Mouse (Mus musculus): Measurements from ENCODE around the gene Cbl.

Gene Cbl

DNA sequence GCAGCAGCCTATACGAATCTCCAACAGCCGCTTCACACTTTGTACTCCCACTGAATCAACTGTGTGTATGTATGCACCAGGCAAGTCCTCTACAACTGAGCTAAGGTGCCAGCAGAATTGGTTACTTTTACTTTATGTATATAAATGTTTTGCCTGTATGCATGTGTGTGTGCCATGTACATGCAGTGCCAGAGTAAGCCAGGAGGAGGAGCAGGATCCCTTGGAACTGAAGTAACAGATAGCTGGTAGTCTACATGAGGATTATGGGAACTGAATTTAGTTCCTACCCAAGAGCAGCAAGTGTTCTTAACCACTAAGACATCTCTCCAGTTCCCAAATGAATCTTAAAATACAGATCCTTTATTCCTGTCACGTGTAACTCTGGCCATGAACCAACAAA lies 51.6 kb downstream of the Cbl start:
- DNase-seq (ENCODE audit: low spot score in 2 of 2), result peak in 1 of 2 experiments; percentile 8

DNA sequence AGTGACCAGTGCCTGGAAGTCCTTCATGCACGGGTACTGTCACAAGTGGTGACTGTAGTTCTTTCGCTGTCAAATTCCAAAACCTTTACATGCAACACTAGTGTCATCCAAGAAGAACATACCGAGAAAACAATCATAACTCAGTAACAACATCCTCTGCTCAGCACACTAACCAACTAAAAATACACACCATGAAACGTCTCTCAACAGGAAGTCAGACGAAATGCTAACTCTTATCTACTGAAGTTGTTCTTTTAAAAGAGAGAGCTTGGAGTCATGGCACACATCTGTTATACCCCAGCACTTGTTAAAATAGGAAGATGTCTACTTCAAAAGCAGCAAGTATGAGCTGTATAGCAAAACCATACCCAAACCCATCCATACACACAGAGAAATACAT lies 52.3 kb downstream of the Cbl start:
- DNase-seq (ENCODE audit: low spot score in 2 of 2), result no peak

DNA sequence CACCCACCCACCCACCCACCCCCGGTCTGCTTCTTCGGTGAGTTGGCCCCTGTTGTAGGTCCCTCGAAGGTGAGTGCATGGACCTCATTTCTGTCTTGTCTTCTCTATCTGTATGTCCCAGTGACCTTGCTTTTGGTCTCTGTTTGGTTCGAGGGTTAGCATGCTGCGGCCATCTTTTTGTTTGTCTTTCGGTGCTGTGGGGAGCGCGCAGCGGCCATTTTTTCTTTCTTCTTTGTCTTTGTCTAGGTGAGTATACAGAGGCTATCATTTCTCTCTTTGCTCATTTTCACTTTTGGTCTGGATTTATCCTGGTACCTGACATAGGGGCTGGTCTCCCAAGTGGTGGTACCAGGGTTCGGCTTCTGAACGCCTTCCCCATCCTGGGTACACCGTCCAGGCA lies 55.0 kb downstream of the Cbl start:
- DNase-seq (ENCODE audit: low spot score in 2 of 2), result no peak

DNA sequence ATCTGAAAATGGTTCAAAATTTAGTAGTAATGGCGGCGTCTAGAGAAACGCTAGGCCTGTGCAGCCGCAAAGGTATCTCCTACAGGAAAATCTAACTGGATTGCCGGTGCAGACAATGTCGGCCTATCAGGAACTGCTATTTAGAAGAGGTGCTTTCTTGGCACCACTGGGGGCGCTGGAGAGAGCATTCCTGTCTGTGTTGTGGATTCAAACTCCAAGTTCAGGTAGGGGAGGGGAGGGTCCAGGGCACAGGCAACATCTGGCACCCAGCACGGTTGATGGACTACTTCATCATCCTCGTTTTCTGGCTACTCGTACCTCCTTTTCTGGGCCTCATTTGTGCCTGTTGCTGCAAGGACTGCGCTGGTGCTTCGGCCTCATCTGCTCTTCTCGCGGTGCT lies 55.5 kb downstream of the Cbl start:
- DNase-seq (ENCODE audit: low spot score in 2 of 2), result no peak

DNA sequence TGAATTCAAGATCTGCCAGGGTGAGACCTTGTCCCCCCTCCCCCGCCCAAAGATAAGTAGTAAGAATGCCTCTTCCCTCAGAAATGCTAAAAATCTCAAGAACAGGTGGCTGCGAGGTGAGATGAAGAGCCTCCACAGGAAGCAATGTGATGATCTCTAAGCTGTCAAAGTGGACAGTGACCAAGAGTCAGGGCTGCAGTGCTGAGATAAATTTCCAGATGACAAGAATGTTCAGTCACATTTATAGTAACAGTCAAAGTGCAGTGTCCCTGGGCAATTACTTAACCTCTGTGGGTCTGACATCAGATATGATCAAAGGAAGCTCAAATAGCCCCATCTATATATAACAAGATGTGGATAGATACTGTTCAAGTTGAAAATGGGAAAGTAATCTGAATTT lies 56.4 kb downstream of the Cbl start:
- no peak for DNase-seq (ENCODE audit: low spot score in 2 of 2)

DNA sequence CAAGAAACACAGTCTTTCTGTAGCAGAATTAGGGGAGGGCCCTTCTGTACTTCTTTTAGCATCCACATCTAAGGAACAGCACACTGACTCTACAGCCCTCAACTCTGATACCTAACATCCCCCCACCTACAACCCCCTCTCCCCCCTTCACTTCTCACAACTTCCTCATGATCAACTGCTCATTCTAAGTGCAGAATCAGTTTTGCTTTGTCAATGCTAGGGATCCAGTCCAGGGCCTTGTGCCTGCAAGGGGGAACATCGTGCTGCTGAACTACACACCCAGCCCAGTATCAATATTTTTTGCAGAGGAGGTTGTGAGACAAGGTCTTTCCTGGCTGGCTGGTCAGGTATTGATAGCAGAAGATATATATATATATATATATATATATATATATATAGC lies 57.9 kb downstream of the Cbl start:
- no peak for DNase-seq (ENCODE audit: low spot score in 2 of 2)

DNA sequence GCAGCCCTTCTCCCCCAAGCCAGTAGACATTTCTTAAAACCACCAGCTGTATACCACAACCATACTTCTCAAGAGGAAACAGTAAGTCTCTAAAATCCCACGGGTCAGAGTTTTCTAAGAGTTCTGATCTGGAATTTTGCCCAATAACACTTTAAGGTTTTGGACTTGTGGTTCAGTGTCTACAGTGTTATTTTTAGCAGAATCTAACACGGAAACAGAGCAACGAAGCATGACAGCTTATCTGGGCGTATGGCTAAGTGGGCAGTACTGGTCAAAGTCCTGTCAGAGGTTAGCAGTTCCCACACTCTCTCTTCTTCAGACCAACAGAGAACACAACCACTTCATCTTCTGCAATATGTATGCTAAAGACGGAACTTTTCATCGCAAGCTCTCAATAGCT lies 58.3 kb downstream of the Cbl start:
- no peak for DNase-seq (ENCODE audit: low spot score in 2 of 2)

DNA sequence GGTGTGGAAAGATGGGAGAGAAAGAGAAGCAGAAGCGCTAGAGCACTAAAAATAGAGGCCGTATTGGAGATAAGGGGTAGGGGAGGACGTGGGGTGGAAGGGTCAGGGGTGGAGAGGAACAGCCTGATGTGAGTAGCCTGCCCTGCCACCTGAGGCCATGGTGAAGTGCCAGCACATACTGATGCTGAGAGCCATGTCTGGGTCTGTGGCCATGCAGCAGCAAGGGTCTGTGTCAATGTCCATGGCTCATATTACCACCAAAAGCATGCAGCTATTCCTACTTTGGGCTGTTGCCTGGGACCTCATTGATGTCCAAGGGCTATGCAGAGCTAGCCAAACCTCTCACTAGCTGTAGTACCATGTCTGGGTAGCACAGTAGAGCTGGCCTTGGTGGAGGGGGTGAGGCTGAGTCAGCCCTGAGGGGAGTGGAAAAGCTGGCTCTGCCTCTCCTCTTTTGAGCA lies 63.1 kb downstream of the Cbl start:
- no peak for DNase-seq (ENCODE audit: low spot score in 2 of 2)

DNA sequence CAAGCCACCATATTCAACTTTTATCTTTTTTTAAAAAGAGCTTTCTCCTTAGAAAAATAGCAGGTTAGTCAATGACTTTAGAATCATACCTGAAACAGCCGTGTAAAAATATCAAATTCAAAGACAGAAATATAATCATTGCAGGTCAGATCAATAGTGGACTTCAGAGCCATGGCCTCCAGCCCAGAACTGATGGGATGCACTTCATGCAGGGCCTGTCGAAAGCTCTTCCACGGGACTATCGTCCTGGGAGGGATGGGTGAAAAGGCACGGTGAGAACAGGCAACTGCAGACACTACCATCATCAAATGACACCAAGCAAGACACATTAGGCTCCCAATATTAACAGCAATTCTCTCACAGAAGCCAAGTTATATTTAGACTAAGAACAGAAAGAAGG lies 64.9 kb downstream of the Cbl start:
- DNase-seq (ENCODE audit: low spot score in 2 of 2), result no peak

DNA sequence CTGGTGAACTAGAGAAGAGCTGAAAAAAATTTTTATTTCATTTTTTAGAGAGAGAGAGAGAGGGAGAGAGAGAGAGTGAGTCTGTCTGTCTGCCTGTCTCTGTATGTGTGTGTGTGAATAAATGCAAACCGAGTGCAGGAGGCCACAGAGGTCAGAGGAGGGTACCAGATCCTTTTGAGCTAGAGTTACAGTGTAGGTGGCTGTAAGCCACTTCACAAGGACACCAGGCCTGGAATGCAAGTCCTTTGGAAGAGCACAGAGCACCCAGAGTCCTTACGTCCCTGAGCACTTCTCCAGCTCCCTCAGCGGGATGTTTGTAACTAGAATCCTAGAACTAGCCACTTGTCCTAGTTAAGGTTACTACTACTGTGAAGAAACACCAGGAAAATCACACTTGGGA lies 74.0 kb downstream of the Cbl start:
- no peak for DNase-seq (ENCODE audit: low spot score in 2 of 2)

DNA sequence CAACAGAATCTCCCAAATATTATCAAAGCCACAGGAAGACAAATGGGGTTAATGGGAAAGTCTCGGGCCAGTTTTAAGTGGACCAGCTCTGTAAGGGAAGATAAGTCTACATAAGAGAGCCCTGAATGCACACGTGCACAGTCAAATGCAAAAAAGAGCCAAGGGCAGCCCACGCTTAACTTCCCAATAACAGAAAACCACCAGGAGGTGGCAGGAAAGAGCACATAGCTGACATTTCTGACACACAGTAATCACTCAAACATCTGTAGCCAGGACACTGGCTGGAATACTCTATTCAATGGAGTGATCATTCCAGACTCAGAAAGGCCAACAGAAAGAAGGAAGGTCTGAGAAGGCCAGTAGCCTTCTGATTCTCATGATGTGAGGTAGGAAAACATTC lies 86.6 kb downstream of the Cbl start:
- DNase-seq (ENCODE audit: low spot score in 2 of 2), result no peak

DNA sequence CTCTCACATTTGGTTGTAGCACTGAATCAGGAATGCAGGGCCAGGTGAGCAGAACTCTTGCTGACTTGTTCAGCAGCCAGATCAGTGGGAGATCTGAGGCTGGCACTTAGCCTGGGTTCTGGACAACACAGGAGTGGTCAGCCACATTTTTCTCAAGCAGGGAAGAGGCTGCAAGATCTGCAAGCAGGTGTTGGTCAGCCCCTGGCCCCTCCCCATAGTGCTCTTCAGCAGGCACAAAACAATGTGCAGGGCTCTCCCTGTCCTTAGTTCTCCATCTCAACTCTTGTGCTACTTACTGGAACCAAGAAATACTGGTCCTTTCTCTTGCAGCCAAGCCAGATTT lies 89.2 kb downstream of the Cbl start:
- DNase-seq (ENCODE audit: low spot score in 2 of 2), result no peak

DNA sequence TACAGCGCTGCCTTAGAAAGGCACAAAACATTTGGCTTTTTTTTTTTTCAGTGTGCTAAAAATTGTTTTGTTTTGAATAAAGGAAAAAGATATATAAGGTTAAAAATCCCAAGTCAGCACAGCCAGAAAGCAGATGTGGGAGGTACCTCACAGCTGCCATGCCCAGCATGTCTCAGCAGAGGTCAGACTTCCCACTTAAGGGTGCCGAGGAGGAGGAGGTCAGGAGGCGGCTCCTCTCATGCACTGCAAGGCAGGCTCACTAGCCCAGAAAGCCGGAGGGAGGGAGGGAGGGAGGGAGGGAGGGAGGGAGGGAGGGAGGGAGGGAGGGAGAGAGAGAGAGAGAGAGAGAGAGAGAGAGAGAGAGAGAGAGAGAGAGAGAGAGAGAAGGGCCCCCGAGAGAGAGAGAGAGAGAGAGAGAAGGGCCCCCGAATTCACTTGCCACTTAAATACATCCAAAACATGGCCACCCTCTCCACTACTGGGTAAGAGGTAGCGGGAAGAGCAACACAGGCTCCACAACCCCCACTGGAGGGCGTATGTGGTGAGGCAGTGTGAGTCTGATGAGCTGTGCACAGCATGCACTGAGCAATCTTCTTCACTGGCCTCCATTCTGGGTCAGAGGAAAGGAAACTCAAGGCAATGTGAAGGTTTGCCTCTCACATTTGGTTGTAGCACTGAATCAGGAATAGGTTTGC lies 89.7 kb downstream of the Cbl start:
- DNase-seq (ENCODE audit: low spot score in 2 of 2), result no peak

DNA sequence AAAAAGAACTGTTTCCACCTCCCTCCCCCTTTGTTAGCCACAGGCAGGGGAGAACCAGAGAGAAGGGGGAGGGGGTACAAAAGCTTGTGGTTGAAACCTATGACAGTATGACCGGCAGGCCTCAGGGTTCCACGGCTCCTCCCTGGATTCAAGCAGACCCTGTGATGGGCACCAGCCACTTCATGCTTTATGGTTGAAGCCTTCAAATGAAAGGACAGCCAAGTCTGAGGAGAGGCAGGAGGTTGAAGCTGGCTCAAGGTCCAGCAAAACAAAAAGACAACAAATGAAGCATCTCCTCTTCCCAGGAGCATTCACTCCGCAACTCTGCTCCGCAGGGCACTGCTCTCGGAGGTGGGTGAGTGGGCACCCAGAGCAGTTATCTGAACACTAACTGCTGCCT lies 90.4 kb downstream of the Cbl start:
- no peak for DNase-seq (ENCODE audit: low spot score in 2 of 2)

DNA sequence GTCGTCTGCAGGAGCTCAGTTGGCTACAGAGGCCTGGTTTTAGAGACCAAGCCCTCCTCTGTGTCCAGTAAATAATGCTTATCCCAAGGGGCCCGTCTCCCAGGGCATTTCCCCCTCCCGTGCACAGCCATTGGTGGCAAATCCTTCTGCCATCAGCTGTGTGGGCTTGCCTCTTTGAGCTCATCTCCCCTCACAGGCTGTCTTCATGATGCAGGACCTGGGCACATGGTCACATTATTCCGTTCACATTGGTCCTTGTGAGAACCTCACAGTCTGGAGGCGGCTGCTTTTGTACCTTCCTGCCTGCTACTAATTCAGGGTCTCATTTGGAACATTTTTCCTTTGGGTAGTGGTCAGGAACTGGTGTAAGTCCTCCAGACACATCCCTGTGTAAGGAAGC lies 91.9 kb downstream of the Cbl start:
- DNase-seq (ENCODE audit: low spot score in 2 of 2), result no peak

DNA sequence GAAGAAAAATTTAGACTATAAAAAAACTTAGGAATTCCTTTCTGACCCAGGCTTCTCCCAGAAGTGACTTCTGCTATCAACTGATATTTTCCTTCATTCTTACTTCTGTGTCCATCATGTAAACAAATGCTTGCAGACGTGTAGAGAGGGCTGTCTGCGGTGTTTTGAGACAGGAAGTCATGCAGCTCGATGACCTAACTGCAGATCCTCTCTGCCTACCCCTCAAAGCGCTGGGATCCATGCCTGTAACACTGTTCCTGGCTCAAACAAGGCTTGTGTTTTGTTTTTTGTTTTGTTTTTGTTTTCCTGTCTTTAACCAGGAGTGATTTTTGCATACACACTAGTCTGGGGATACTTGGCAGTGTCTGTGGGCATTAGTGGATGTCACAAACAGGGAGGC lies 96.0 kb downstream of the Cbl start:
- DNase-seq (ENCODE audit: low spot score in 2 of 2), result no peak

DNA sequence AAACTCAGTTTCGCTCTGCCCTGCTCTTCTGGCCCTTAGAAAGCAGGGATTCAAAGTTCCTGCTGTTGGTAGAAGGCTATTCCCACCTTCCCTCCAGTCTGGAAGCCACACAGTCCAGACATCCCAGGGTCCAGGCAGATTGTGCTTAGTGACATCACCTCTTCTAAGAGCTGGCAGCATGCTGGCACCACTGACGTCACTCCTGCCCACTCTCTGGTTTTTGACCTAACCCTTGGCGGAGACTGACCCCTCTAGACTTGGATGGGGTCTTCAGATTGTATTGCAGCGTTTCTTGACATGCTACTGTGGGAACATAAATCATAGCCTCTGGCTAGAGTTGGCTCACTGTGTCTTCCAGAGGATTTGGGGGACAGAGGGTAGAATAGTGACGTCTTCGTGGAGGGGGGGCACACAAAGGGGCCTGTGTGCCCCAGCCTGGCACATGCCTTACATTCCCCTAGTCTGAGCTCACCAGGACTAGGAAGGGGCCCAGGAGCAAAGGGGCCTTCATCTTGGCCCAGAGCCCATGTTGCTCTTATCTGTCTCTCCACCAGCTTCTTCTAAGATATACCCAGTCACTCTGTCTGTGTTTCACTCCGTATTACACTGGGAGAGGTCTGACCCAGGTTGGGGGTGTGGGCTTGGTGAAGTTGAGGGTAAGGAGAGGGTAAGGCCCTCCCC lies 98.0 kb downstream of the Cbl start:
- no peak for DNase-seq (ENCODE audit: low spot score in 2 of 2)

DNA sequence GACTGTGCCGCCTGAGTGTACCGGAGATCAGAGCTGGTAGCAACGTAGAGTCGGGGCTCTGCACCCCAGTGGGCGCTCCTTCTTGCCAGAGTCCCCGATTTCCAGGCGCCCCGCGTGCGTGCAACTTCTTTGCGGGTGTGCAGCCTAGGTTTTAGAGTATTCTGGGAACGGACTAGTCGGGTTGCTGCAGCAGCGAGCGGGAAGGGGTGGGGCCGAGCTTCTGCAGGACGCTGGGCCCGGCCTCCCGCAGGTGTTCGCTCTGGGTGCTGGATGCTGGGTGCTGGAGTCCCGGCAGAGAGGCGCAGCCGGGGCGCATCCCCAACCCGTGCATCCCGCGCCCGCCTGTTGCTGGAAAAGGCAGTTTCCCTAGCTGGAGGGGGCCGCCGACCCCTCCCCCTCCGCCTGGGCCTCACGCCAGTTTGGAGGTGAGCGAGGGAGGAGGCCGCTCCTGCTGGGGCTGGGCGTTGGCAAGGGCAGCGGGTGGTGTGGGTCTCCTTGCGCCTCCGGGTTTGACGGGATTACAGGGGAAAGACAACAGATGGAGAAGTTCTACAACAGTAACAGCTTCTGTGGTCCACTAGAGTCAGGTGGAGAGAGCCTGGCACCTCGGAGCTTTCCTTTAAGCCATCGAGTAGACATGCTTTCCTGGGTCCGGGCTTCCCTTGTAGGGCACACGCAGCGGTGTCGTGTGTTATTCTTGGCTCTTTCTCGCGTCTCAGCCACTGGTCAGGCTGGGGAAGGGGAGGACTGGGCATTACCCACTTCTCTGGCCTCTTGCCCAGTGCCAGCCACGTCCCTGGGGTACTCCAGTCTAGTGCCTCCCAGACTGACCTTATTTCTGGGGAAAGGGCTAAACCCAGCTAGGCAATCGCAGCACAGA lies 98.8 kb downstream of the Cbl start:
- DNase-seq (ENCODE audit: low spot score in 2 of 2), result peak in 1 of 2 experiments; percentile 48

DNA sequence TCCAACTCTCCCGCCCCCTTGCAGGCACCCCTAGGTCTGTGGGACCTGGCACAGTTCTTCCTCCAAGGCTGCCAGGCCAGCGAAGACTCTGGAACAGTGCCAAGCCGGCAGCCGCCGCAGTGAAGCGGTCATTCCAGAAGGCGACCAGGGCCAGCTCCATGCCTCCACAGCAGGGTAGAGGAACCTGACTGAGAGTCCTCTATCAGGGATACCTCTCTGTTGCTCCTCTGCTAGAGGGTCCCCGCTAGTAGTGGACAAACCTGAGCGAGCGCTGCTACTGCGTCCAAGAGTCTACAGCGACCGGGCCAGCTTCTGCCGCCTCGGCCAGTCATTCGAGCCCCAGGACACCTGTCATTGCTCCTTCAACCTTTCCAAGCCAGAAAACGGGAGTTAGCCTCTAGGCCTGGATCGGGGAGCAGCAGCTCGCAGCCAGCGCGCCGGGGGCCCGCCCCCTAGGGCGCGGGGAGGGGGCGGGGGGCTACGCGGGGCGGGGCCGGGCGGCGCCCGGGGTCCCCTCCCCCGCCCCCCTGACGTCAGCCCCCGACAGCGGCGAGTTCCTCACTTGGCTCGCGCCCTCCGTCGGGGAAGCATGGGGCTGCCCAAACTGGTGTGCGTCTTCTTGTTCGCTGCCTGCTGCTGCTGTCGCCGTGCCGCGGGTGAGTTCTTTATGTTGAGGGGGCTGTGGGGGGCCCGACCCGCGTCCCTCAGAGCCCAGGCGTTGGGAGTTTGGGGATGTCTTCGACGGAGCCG lies 99.6 kb downstream of the Cbl start, which contains the start of gene Mcam:
TSS of gene Mcam (plus strand) at position 369 of the 750 bp plus-strand sequence.
- DNase-seq (ENCODE audit: low spot score in 2 of 2), result peak; percentile 60 to 82

DNA sequence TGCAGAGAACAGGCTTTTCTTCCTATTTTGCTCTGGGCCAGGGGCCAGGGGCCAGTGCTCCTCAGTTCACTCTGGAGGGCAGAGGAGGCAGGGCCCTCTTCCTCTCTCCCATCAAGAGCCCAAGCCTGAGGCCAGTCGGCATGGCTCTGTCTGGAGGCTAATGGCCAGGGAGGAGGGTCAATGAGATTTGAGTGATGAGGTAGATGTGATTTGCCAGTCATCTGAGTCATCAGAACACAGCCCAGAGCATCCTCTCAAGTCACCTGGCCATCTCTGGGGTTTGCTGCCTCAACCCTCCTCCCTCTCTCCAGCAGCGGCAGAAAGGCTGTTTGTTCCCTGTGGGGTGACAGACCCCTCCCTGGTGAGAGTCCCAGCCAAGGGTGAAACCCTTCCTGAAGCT lies 100.6 kb downstream of the Cbl start:
- no peak for DNase-seq (ENCODE audit: low spot score in 2 of 2)

DNA sequence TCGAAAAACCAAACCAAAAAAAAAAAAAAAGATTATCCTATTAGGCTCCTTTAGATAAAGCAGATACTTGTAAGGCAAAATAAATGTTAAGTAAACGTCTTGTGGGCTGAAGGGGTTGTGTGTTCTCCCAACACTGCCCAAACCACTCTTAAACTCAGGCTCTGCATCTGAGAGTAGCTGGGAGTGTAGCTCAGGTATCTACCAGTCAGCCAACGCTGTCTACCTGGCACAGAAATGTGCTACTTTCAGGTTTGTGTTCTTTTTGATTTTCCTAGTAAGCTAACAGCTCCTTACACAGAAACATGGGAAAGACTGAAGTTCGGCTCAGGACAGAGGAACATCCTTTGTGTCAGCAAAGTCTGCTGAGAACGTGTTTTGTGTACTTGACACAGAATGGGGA lies 101.6 kb downstream of the Cbl start:
- no peak for DNase-seq (ENCODE audit: low spot score in 2 of 2)

DNA sequence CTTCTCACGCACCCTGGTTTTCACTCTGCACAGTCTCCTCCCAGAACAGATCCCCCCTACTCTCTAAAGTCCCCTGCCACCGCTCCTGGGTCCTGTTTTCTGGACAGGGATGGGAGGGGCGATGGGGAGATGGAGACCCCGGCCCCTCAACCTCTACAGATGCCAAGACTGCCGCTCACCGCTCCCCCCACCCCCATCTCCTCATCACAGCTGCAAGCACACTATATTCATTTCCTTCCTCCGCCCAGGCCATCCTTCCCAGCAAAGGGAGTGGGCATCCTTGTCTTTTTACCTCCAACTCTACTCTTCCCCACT lies 102.6 kb downstream of the Cbl start:
- no peak for DNase-seq (ENCODE audit: low spot score in 2 of 2)

Measured in cerebellum, postnatal 4 days (tissue).